Comparison of ENCODE assay signal across 9 mouse cellular contexts in the genomic region with DNA sequence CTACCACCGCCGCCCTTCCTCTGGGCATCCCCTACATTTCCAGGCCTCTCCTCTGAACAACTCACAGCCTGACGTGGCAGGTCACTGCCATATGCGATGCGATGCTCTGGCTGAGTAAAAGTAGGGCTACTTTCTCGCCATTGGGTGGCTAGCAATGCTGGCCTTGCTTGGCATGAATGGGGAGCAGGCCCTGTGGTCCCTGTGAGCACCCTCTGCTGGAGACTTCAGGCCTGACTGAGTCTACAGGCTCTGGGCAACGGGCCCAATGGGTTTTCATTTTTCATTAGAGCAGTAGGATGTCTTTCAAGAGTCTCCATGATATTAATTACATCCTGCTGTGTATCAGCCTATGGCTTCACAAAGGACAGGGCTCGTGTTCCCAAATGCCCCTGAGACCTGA. TPM values are rescaled to one million over a fixed set of nuclear protein-coding genes. Genes with fewer than 3 reads are reported as not detected.
A peak's percentile ranks its signal among the peaks of the same experiment; 100 is the strongest.
DNase-seq lines count a peak whose midpoint lies in the region; ATAC-seq lines count a peak whose summit lies in the region.
"Had no signal": no experiment of that assay in that cellular context is flagged by ENCODE, and none has a peak within 500 bp of the region (broad histone marks: within the 10 kb centered on the region; RNA-seq: fewer than 3 reads in every experiment).

No protein-coding gene starts in this region.

- no peak overlapping the region for H3K9ac ChIP-seq in hindbrain, embryonic 12.5 days
- H3K9ac ChIP-seq: limb, embryonic 12.5 days had no signal

- WGBS in hindbrain, embryonic 10.5 days = 29% methylated on average over 8 of the region's 8 CpGs
- WGBS in hindbrain, embryonic 12.5 days = 26% methylated on average over 8 of the region's 8 CpGs

- no peaks in the 10 kb centered on the region for H3K36me3 ChIP-seq in hindbrain, embryonic 10.5 days
- H3K36me3 ChIP-seq in hindbrain, embryonic 12.5 days = no peaks in the 10 kb centered on the region
- H3K36me3 ChIP-seq: limb, embryonic 12.5 days had no signal

- H3K9me3 ChIP-seq in hindbrain, embryonic 10.5 days = no peaks in the 10 kb centered on the region
- no peaks in the 10 kb centered on the region for H3K9me3 ChIP-seq in hindbrain, embryonic 12.5 days (replicated peaks)
- H3K9me3 ChIP-seq: limb, embryonic 12.5 days had no signal

- 0 out of 2 replicates have a peak overlapping the region, but pooled peaks have one; percentile 8 for H3K27ac ChIP-seq in hindbrain, embryonic 10.5 days
- H3K27ac ChIP-seq in hindbrain, embryonic 12.5 days = no peak overlapping the region
- H3K27ac ChIP-seq: limb, embryonic 12.5 days had no signal

- DNase-seq in hindbrain, embryonic 10.5 days (ENCODE audit: low spot score) = peak; percentile 52
- DNase-seq in A20 (ENCODE audit: low read depth, low spot score) = peak; percentile 42
- DNase-seq in adrenal gland, adult 2 months = peak; percentile 63
- DNase-seq in embryo, embryonic 9.5 days (ENCODE audit: extremely low spot score) = peak; percentile 24
- peak; percentile 71 for DNase-seq in kidney, postnatal 14 days
- DNase-seq in lung, postnatal 4 days = peak; percentile 60 to 70
- no peak for DNase-seq in natural killer cell, adult 2 months (ENCODE audit: low spot score in 2 of 2)

- ATAC-seq in hindbrain, embryonic 12.5 days (ENCODE audit: low FRiP score) = no peak

- no peak overlapping the region for H3K4me3 ChIP-seq in hindbrain, embryonic 10.5 days
- no peak overlapping the region for H3K4me3 ChIP-seq in hindbrain, embryonic 12.5 days
- H3K4me3 ChIP-seq: limb, embryonic 12.5 days had no signal

- H3K27me3 ChIP-seq in hindbrain, embryonic 10.5 days (ENCODE audit: insufficient read depth, poor library complexity, severe bottlenecking) = no peaks in the 10 kb centered on the region
- no peaks in the 10 kb centered on the region for H3K27me3 ChIP-seq in hindbrain, embryonic 12.5 days
- H3K27me3 ChIP-seq: limb, embryonic 12.5 days had no signal

- peaks cover 9% of the 10 kb centered on the region for H3K4me1 ChIP-seq in hindbrain, embryonic 10.5 days (replicated peaks)
- 0 out of 2 replicates have a peak, but pooled peaks cover 3% of the 10 kb centered on the region for H3K4me1 ChIP-seq in hindbrain, embryonic 12.5 days
- H3K4me1 ChIP-seq: limb, embryonic 12.5 days had no signal

- H3K4me2 ChIP-seq in hindbrain, embryonic 12.5 days (replicated peaks) = no peak overlapping the region
- H3K4me2 ChIP-seq: limb, embryonic 12.5 days had no signal

RNA-seq across cellular contexts. Expression of a gene that starts 30.1 kb away (rescaled TPM):
- polyA plus RNA-seq in hindbrain, embryonic 10.5 days (2016; fragmentation: Nextera tagmentation; extraction: Ambion mirVana) = 37.5 and 39.3 TPM in 2 replicates
- 26.0 and 26.4 TPM in 2 replicates for polyA plus RNA-seq in hindbrain, embryonic 12.5 days (2016; fragmentation: Nextera tagmentation; extraction: Ambion mirVana)
- total RNA-seq in adrenal gland, adult 2 months (2021) = 10 to 100 TPM; 14.0 to 25.5 TPM
- polyA plus RNA-seq in adrenal gland, adult 2 months (2012; rRNA removed) = 24.1 and 24.8 TPM in 2 replicates

RNA-seq across cellular contexts. Expression of a gene that starts 59.3 kb away (rescaled TPM):
- 23.3 and 24.7 TPM in 2 replicates for polyA plus RNA-seq in hindbrain, embryonic 10.5 days (2016; fragmentation: Nextera tagmentation; extraction: Ambion mirVana)
- 19.8 and 20.3 TPM in 2 replicates for polyA plus RNA-seq in hindbrain, embryonic 12.5 days (2016; fragmentation: Nextera tagmentation; extraction: Ambion mirVana)
- total RNA-seq in adrenal gland, adult 2 months (2021) = 10 to 100 TPM; 15.2 to 18.9 TPM
- 9.5 and 12.9 TPM in 2 replicates for polyA plus RNA-seq in adrenal gland, adult 2 months (2012; rRNA removed)

Comparison
In these comparisons a context has a peak if more than half of its experiments do, and no peak if none do; other contexts are left out.
1. DNase-seq: peak in hindbrain, embryonic 10.5 days (single experiment), A20 (single experiment), adrenal gland, adult 2 months (single experiment), embryo, embryonic 9.5 days (single experiment), kidney, postnatal 14 days (single experiment) and lung, postnatal 4 days (2 of 2); none in natural killer cell, adult 2 months (0 of 2).